Mouse (Mus musculus): Measurements from ENCODE around the gene Anapc15-ps.

The Anapc15-ps gene

DNA sequence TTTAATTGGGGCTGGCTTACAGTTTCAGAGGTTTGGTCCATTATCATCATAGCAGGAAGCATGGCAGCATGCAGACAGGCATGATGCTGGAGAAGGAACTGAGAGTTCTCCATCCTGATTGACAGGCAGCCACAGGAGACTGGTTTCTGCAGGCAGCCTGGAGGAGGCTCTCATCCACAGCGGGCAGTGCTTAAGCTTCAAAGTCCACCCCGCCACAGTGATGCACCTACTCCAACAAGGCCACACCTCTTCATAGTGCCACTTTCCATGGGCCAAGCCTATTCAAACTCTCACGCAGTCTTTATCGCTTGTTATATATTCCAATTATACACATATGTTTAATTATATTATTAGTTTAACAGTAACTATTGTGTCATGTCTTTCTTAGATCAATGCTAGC, 18.1 kb upstream of the Anapc15-ps start:
- no peak for DNase-seq (ENCODE audit: low read depth, low spot score)

DNA sequence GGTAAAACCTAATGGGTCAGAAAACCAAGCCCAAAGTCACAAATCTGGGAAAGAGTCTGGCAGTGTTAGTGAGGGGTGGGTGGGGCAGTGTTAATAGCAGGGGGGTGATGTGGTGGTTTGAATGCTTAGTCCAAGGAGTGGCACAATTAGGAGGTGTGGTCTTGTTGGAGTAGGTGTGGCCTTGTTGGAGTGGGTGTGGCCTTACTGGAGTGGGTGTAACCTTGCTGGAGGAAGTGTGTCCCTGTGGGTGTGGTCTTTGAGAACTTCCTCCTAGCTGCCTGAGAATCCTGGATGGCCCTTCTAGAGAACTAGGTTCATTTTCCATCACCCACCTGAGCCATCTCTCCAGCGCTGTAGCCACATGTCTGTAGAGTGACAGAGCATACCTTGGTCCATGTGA, 16.6 kb upstream of the Anapc15-ps start:
- DNase-seq (ENCODE audit: low read depth, low spot score): no peak

DNA sequence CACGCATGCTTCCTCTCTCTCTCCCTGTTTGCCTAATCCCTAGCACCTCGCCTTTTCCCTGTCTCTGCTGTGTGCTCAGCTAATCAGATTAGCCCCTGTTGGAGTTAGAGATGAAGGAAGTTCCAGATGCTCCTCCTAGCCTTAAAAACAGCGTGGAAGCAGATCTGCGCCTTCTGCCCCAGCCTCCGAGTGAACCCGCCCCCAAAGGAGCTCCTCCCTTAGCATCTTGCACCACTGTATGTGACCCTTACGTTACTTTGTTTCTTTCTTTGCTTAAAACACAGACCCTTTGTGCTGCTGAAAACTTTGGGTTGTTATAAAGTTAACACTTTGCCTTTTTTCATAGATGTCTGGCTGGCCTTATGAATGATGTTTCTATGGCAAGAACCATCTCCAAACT, 15.8 kb upstream of the Anapc15-ps start:
- DNase-seq (ENCODE audit: low read depth, low spot score): no peak

DNA sequence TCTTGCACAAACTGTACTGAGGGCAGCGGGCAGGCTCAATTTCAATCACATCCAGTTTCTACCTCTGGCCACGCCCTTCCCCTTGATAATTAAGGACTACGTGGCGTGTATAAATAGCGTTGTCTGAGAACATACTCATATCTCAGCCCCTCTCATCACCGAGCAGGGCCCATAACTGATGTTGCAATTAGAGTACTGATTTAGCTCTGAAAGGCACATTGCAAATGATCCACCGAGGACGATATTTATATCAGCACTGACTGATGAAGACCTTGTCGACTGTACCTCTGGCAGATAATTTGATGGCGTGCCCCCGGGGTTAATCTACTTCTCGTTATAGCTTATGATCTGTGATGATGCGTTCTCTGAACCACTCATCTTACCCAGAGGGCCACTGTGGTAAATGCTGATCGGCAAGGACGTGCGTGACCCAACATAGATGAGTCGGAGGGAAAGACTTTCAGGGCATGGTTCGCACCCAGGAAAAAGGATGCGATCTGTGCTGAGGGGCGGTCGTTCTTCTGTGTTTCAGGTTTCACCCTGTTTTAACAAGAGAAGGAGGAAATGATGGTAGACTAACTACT, 14.4 kb upstream of the Anapc15-ps start:
- peak; percentile 85 for DNase-seq (ENCODE audit: low read depth, low spot score)

DNA sequence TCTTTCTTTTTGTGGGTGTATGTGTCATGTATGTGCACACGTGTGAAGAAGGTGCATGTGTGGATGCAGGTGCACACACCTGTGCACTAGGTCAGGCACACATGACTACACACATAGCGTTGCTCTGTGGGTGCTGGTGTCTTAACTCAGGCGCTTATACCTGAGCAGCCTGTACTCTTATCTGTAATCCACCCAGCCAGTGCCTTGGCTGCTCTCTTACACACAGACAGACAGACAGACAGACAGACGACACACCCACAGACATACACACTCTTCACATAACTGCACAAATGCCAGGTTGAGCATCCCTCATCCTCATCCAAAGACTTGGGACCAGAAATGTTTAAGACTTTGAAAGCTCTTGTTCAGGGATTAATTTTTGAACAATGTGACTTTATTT, 12.8 kb upstream of the Anapc15-ps start:
- DNase-seq (ENCODE audit: low read depth, low spot score): no peak

DNA sequence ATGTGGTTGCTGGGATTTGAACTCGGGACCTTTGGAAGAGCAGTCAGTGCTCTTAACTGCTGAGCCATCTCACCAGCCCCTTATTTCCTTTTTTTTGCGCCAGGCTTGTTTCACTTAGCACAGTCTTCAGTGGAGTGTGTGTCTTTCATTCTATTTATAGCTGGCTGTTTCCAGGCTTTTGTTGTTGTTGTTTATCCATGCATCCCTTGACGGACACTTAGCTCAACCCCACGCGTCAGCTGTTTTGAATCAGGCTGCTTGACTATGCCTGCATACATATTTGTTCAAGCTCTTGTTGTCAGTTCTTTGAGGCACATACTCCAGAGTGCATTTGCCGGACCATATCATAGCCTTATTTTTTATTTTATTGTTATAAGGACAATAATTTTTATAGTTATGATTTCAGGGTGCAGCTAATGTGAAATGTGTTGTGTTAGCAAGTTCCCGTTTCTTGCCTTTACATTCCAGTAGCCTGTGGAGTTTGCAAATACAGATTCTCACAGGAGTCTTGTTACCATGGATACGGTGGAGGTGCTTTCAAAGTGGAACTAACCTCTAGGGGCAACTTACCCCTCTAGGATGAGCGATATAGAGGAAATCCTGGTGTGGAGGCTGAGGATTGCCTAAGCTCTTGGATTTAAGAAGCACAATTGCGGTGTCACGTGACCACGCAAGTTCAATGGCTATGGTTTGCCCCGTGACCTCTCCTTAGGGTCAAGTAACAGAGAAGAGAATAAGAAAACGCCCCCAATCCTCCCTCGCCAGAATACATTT, 11.7 kb upstream of the Anapc15-ps start:
- no peak for DNase-seq (ENCODE audit: low read depth, low spot score)

DNA sequence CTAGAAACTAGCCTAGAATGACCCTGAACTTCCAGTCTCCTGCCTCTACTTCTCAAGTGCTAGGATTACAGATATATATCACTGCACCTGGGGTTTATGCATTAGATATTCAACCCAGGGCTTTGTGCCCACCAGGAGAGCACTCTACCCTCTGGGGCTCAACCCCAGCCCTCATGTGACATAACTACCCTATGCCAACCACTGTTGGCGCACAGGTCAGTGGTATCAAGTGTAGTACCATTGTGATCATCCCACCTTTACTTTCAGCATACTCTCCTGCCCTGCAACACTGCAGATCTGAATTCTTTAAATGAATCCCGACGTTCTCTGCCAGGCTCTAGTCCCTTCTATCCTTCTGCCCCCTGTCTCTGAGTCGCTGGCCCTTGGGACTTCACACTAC, 11.0 kb upstream of the Anapc15-ps start:
- no peak for DNase-seq (ENCODE audit: low read depth, low spot score)

DNA sequence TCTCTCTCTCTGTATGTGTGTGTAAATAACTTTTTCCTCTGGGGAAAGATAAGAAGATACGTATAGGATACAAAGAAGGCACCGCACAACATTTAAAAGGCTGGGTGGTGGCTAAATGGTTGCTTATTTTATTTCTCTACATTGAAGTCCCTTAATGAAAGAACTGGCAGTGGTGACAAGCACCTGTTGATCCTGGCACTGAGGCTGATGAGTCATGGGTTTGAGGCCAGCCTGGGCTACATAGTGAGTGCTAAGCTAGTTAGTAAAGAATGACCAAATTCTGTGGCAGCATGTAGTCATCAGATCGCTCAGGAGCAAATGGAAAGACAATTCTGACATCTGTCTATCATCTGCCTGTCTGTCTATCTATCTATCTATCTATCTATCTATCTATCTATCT, 10.5 kb upstream of the Anapc15-ps start:
- DNase-seq (ENCODE audit: low read depth, low spot score): no peak

DNA sequence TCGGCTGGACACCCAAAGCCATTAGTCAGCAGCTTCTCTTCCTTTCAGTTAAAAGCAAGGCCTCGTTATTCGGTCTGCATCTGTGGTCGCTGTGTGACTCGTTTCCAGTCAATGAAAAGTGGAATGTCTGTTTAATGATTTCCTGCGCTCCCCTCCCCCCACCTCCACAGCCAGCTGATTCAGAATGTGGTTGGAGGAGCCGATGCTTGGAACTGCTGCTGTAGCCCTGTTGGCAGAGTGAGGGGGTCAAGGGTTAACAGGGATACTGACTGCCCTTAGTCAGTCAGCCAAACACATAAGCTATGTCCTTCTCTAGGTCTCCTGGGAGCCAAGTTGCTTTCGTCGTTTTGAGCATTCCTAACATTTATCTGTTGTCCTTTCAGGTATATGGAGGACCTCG, 9.7 kb upstream of the Anapc15-ps start:
- DNase-seq (ENCODE audit: low read depth, low spot score): no peak

DNA sequence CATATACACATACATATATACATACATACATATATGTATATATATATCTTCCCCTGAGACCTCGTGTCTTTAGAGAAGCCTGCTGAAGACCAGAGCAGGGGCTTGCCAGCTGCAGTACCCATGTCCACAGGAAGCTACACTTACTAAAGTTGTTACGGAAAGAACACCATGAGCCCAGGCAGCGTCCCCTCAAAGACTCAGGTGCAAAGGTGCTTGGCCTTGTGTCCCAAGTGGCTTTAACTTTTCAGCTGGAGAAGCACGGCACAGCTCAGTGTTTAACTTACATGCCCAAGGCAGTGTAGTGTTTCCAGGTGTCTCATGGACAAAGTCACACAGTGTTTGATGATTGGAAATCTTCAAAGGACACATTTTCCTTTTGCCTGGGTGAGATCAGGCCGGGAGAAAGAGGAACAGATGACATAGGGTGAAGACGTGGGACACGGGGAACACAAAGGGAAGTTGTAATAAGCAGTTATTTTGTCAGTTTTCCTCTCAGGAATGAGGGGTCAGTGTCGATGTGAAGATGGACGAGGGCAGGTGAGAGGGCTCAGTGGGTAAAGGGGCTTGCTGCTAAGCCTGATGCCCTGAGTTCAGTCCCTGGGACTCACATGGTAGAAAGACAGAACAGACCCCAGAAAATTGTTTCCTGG, 9.0 kb upstream of the Anapc15-ps start:
- DNase-seq (ENCODE audit: low read depth, low spot score): no peak

DNA sequence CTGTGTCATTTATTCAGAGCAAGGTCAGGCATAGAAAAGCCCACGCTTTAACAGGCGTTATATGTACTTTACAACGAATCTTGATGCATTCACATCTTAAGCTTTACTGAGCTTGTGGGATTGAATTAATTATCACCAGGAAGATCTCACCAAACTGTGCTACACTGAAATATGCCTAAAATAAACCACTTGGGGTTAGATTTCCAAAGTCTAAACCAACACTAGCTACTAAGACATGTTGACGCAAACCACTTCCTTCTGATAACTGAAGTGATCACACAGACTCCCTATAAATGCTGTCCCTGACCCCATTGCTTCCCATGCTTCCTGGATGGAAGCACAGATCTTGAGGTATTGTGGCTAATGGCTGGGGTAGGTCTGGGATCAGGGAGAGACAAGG, 8.2 kb upstream of the Anapc15-ps start:
- no peak for DNase-seq (ENCODE audit: low read depth, low spot score)

DNA sequence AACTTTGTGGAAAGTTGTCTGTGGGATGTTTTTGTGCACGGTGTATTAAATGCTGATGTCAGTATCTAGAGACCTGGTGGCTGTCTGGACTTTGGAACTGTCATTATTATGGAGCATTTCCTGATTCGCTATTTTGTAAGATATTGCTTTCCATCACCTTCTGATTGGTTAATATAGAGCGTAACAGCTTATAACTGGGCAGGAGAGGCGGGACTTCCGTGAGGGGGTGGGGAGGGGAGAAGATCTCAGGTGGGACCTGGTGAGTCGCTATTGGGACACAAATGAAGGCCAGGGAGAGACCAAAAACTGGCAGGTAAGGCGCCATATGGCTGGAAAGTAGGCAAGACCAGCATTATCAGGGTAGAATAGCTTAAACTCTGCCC, 7.8 kb upstream of the Anapc15-ps start:
- DNase-seq (ENCODE audit: low read depth, low spot score): no peak

DNA sequence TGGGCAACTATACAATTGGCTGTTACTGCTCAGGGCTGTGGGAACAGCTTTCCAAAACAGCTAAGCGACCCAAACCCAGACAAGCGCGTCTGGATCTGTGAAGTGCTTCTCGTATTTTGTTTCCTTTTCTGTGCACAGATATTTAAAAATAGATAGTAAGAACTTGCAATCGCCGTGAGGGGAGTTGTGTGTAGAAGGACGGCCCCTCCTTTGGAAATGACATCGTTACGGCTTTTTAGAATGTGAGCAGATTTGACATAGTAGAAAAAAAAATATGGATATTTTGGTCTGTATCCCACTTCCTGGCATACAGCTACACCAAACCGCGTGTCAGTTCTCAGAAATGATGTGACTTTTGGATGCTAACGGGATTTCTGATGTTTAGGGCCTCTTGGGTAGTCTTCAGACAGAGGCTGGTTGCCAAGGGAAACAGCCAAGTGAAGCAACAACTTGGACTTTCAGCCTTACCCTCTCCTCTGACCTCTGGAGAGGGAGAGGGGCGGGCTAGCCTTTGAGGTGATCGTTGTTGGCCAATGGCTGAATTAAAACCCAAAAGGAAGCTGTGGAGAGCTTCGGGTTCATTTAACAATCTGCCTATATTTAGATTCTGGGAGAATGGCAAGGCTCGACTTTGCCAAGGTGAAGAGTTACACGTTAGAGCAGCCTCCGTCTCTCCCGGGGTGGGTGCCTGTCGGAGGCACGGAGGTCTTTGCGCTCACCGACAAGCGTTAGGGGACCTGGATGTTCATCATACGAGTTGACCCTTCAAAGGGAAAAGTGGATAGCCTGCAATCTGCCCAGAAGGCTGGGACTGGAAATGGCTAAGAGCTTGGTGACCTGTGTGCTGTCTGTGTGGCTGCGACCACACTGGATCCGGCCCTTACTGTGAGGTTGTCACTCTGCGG, 7.2 kb upstream of the Anapc15-ps start:
- peak; percentile 70 for DNase-seq (ENCODE audit: low read depth, low spot score)

DNA sequence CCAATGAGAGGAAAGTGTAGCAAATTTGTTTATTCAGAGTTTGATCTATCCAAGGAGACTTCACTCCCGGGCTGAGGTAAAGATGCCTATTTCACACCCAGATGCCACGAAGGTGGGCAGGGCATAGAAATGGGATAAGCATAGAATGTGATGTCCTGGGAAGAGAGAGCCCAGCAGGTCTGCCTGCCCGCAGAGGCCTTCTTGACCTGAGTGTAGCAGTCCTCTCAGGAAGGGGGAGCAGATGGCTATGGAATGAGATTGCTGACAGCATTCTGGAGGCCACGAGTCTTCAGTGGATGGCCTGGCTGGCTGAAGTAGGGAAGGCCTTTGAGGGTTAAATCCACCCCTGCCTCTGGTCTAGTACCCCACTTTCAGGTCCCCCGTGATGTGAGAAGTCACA, 5.9 kb upstream of the Anapc15-ps start:
- DNase-seq (ENCODE audit: low read depth, low spot score): no peak

DNA sequence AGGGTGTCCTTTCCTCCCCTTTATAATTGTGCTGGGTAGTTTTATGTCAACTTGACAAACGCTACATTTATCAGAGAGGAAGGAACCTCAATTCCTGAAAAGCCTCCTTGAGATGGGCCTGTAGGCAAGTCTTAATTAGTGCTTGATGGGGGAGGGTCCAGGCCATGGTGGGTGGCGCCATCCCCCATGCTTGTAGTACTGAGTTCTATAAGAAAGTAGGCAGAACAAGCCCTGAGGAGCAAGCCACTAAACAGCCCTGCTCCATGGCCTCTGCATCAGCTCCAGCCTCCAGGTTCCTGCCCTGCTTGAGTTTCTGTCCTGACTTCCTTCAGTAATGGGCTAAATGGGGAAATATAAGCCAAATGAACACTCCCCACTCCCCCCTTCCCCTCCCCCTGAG, 5.4 kb upstream of the Anapc15-ps start:
- DNase-seq (ENCODE audit: low read depth, low spot score): no peak

DNA sequence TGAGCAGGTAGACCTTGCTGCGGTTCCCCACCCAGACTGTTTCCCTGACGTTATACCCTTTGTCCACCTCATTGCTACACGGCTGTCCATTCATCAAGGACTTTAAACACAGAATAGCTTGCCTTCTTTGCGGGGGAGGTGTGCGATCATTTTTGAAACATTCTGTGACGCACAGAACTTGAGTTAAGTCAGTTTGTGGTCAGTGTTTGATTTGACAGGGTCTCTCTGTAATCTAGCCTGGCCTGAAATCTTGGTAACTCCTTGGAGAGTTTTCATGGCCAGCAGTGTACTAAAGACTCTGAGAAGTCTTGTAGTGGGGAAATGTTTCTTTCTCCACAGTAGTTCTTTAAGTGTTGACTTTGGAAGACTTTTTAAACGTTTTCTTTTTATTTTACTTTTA, 5.0 kb upstream of the Anapc15-ps start:
- DNase-seq (ENCODE audit: low read depth, low spot score): no peak

DNA sequence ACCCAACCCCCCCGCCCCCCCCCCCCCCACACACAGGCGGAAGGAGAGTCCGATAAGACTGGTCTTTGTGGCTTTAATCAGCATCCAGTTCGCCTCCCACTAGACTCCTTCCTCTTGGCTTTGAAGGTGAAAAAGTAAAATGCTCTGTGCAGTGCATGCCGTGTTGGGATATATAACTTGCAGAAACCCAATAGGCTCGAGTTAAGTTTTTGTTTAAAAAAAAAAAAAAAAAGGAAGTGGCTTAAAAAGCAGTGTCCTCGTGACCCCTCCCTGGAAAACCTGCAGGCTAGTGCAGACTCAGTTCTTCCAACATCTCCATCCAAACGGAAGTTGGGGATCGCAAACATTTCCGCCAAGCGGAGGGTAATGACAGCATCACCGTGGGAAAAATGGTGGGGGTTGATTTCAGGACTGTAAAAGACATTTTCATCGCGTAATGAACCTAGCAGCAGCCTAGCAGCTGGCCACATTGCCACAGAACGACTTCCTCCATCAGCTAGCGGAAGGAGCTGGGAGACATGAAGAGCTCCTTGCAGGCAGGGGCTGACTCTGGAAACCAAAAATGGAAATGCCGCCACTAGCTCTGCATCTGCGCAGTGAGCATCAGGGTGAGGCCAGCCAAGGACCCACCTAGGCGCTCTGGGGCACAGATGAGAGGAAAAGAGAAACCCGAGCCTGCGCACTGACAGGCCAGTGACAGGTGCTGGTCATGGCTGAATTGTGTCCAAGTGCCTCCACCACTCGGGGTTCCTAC, 4.3 kb upstream of the Anapc15-ps start:
- DNase-seq (ENCODE audit: low read depth, low spot score): peak; percentile 79

DNA sequence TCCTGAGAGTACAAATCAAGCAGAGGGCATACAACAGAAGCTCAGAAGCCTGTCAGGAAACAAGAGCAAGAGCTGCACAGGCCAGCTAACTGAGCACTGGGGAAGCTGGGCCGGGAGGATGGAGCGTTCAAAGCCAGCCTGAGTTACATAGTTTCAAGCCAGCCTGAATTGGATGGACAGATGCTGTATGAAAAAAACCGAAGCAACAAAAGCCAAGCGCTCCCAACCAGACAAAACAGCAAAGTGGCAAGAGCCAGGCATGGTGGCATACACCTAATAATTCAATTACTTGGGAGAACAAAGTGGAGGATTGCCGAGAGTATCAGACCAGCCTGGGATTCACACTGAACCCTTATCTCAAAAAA, 3.7 kb upstream of the Anapc15-ps start:
- no peak for DNase-seq (ENCODE audit: low read depth, low spot score)

DNA sequence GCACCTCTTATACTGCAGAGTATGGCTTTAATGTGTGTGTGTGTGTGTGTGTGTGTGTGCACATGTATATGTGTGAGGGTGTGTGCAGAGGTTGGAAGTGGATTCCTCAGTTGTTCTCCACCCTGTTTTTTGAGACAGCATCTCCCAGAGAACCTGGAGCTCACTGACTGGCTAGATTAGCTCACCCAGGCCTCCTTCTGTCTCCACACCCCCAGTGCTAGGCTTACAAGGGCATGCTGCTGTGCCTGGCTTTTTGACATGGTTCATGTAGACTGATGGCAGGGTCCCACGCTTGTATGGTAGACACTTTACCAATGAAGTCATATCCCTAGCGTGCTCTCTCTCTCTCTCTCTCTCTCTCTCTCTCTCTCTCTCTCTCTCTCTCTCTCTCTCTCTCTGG, 3.1 kb upstream of the Anapc15-ps start:
- DNase-seq (ENCODE audit: low read depth, low spot score): no peak

DNA sequence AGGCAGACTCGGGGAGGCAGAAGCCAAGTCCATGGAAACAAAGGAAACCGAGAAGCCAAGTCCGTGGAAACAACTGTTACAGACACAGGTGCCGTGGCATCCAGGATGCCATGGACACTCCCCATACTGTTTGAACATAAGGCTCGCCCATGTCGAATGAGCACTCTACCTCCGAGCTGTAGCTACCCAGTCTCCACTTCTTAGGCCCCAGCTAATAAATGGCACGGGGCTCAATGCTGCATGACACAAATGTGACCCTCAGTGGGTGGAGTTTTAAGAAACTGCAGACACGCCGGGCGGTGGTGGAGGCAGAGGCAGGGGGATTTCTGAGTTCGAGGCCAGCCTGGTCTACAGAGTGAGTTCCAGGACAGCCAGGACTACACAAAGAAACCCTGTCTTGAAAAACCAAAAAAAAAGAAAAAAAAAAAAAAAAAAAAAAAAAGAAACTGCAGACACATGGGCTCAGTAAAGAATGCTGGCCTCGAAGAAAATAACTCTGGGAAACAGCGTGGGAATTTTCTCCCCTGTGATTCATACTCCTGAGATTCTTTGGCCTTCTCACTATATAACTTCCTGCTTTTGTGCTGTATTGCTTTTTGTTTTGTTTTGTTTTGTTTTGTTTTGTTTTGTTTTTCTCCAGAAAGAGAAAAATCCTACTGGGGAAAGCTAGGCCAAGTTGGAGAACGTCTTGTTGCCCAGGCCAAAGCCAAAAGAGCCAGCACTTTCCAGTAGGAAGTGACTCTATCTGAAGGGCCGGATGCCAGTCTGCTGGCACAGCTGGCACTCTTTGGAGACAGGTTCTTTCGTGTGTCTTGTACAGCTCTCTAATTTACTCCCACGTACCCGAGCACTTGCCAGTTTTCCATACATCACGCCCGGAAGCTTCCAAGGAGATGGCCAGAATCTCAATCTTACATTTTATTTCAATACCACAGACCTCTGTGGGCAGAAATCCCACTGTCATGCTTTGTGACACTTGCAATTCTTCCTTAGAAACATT, 2.2 kb downstream of the Anapc15-ps start:
- DNase-seq (ENCODE audit: low read depth, low spot score): peak; percentile 39

All from skeletal muscle tissue, adult 2 months (tissue).